Mouse (Mus musculus): ENCODE measurements around the gene Fpr-rs6.

Fpr-rs6 gene

DNA sequence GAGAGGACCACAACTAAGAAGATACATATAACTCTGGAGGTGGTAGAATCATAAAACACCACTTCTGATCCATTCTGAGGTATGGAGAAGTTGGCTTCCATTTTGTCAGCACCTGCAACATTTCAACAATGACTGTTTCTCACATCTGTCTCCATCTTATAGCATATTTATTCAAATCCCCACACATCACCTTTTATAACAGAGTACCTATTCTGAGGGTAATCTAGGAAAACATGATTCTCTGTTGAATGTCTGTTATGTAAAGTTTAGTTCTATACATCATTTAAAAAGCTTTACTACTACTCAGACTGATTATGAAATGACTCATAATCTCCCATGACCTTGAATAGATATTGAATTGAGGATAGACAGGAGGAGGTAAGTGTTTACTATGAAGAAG is at the start of gene Fpr-rs6:
Fpr-rs6 (minus strand) TSS at position 101 of the 400 bp plus-strand sequence.
- DNase-seq = no peak

Measured in spleen, adult 18-20 months (tissue).